Mouse (Mus musculus) common myeloid progenitor, adult 5-6 weeks (primary cell): ENCODE data around the gene Eea1. TPM values are rescaled to one million over a fixed set of nuclear protein-coding genes. Genes with fewer than 3 reads are reported as not detected.

Experiments
- ATAC-seq: replicated peaks from 2 replicates; pipeline ENCODE4 v1.8.0; 2016; ENCODE audit warnings: low read depth, mild to moderate bottlenecking, moderate TSS enrichment, inconsistent platforms; ENCODE audit not compliant: poor library complexity, severe bottlenecking
- total RNA-seq: library from RNA; stranded (forward); fragments of 200-1000, 187-1606 nt; gene quantifications from 2 replicates; pipeline ENCODE4 v1.2.3, GENCODE M21; 2017

Eea1 gene
- total RNA-seq, 1 experiment from 2014 or later = 40.1 TPM

- ATAC-seq = no peak
These were observed 1.4 kb downstream of the Eea1 start for GRCm38 (mm10) chr10:95941768-95942425.

- ATAC-seq = no peak
These were observed 4.6 kb downstream of the Eea1 start for GRCm38 (mm10) chr10:95945086-95945485.

GRCm38 (mm10) chr10:95949410-95949809, 9.0 kb downstream of the Eea1 start:
- ATAC-seq = no peak

GRCm38 (mm10) chr10:95950194-95950593, 9.7 kb downstream of the Eea1 start:
- ATAC-seq = no peak

- 0 out of 2 replicates have a peak, but pooled peaks have one; percentile 8 for ATAC-seq
These were observed 10.3 kb downstream of the Eea1 start for GRCm38 (mm10) chr10:95950797-95951196.

- no peak for ATAC-seq
These were observed 10.9 kb downstream of the Eea1 start for GRCm38 (mm10) chr10:95951346-95951745.

GRCm38 (mm10) chr10:95956629-95957028, 16.2 kb downstream of the Eea1 start:
- ATAC-seq = no peak

- ATAC-seq = no peak
These were observed 17.1 kb downstream of the Eea1 start for GRCm38 (mm10) chr10:95957574-95957973.

- ATAC-seq = no peak
These were observed 24.2 kb downstream of the Eea1 start for GRCm38 (mm10) chr10:95964679-95965078.

GRCm38 (mm10) chr10:95969694-95970093, 29.2 kb downstream of the Eea1 start:
- ATAC-seq = peak; percentile 43

- ATAC-seq = peak; percentile 59
These were observed 30.3 kb downstream of the Eea1 start for GRCm38 (mm10) chr10:95970744-95971212.

GRCm38 (mm10) chr10:95971341-95971740, 30.9 kb downstream of the Eea1 start:
- ATAC-seq = no peak

- no peak for ATAC-seq
These were observed 31.5 kb downstream of the Eea1 start for GRCm38 (mm10) chr10:95971942-95972341.

- no peak; the same call in 1 of the 2 replicates for ATAC-seq
These were observed 34.0 kb downstream of the Eea1 start for GRCm38 (mm10) chr10:95974462-95974861.

GRCm38 (mm10) chr10:95976798-95977197, 36.3 kb downstream of the Eea1 start:
- ATAC-seq = no peak

- no peak for ATAC-seq
These were observed 49.3 kb downstream of the Eea1 start for GRCm38 (mm10) chr10:95989731-95990130.

- ATAC-seq = no peak
These were observed 50.7 kb downstream of the Eea1 start for GRCm38 (mm10) chr10:95991176-95991575.

GRCm38 (mm10) chr10:96000904-96001303, 60.5 kb downstream of the Eea1 start:
- peak; percentile 81 for ATAC-seq

- peak; percentile 98 for ATAC-seq
These were observed 75.3 kb downstream of the Eea1 start for GRCm38 (mm10) chr10:96015738-96016137.

GRCm38 (mm10) chr10:96017418-96017817, 77.0 kb downstream of the Eea1 start:
- ATAC-seq = no peak

- peak; percentile 90 for ATAC-seq
These were observed 93.0 kb downstream of the Eea1 start for GRCm38 (mm10) chr10:96033356-96033984.

- no peak for ATAC-seq
These were observed 93.7 kb downstream of the Eea1 start for GRCm38 (mm10) chr10:96034106-96034505.
